Mouse (Mus musculus): ENCODE measurements around the gene Scn1b. TPM values are rescaled to one million over a fixed set of nuclear protein-coding genes. Genes with fewer than 3 reads are reported as not detected.

Gene Scn1b
- total and polyA plus RNA-seq, 3 experiments: 0.30 TPM; not detected in 2

- TF ChIP-seq CHD1 (IDR thresholded peaks at IDR 0.05; ENCODE audit: low read depth, low read length) (no peak), ZC3H11A (IDR thresholded peaks at IDR 0.05; ENCODE audit: low read depth, low read length) (no peak), NELFE (IDR thresholded peaks at IDR 0.05; ENCODE audit: low read depth, low read length) (no peak), ETS1 (conservative IDR thresholded peaks at IDR 0.05; ENCODE audit: low read depth, low read length) (no peak), KAT2A (IDR thresholded peaks at IDR 0.05; ENCODE audit: insufficient replicate concordance, low read length) (no peak), USF2 (conservative IDR thresholded peaks at IDR 0.05; ENCODE audit: low read depth, low read length) (no peak), SIN3A (IDR thresholded peaks at IDR 0.05; ENCODE audit: low read length) (no peak), TBP (conservative IDR thresholded peaks at IDR 0.05; ENCODE audit: low read depth, low read length) (no peak), JUN (IDR thresholded peaks at IDR 0.05; ENCODE audit: insufficient read depth, low read depth, low read length) (no peak), PAX5 (IDR thresholded peaks at IDR 0.05; ENCODE audit: low read length) (no peak), RAD21 (IDR thresholded peaks at IDR 0.05; ENCODE audit: low read depth, low read length) (no peak)
- H3K4me1 ChIP-seq (ENCODE audit: control insufficient read depth in 1 of 2, insufficient read depth in 2 of 2): peaks cover 0 to 7% of the 10 kb centered on the region in 2 experiments; a peak in 2 of 4 replicates
- H3K36me3 ChIP-seq (replicated peaks in 1 of 2; ENCODE audit: control insufficient read depth in 1 of 2, insufficient read depth in 1 of 2, low read length in 1 of 2): no peaks in the 10 kb centered on the region
- H3K4me3 ChIP-seq (replicated peaks in 1 of 3; ENCODE audit: low read depth in 2 of 3, low read length in 2 of 3, poor library complexity in 1 of 3): no peak overlapping the region
- H3K79me2 ChIP-seq (replicated peaks; ENCODE audit: control insufficient read depth, extremely low read depth, insufficient read depth, poor library complexity, severe bottlenecking): no peaks in the 10 kb centered on the region
- DNase-seq (ENCODE audit: extremely low read depth): no peak
- in situ Hi-C loops (cut with MboI; ENCODE audit: low pct_ligation_motif_present, low pct_unique_long_range_greater_than_20kb, low sequenced_read_pairs): no loop called here
- H3K9ac ChIP-seq (ENCODE audit: insufficient read depth, low read depth): no peak overlapping the region
- peaks cover 6% of the 10 kb centered on the region for H3K9me3 ChIP-seq (replicated peaks; ENCODE audit: low read length)
- H3K4me2 ChIP-seq (ENCODE audit: insufficient read depth, low read depth, poor library complexity, severe bottlenecking): no peak overlapping the region
- H3K27me3 ChIP-seq (replicated peaks): peaks cover 10% of the 10 kb centered on the region
- dilution Hi-C loops (cut with MboI; ENCODE audit: extremely low pct_ligation_motif_present, extremely low pct_unique_long_range_greater_than_20kb, low sequenced_read_pairs): no loop called here
- H3K27ac ChIP-seq (ENCODE audit: insufficient read depth, low read depth): no peak overlapping the region
Observed at GRCm38 (mm10) chr7:31081106-31081505, 45.7 kb downstream of the Scn1b start.

GRCm38 (mm10) chr7:31080611-31081010, 46.2 kb downstream of the Scn1b start:
- H3K27me3 ChIP-seq (replicated peaks): peaks cover 13% of the 10 kb centered on the region
- H3K4me3 ChIP-seq (replicated peaks in 1 of 3; ENCODE audit: low read depth in 2 of 3, low read length in 2 of 3, poor library complexity in 1 of 3): no peak overlapping the region
- H3K9me3 ChIP-seq (replicated peaks; ENCODE audit: low read length): peaks cover 6% of the 10 kb centered on the region
- no peaks in the 10 kb centered on the region for H3K79me2 ChIP-seq (replicated peaks; ENCODE audit: control insufficient read depth, extremely low read depth, insufficient read depth, poor library complexity, severe bottlenecking)
- in situ Hi-C loops (cut with MboI; ENCODE audit: low pct_ligation_motif_present, low pct_unique_long_range_greater_than_20kb, low sequenced_read_pairs): no loop called here
- TF ChIP-seq BHLHE40 (IDR thresholded peaks at IDR 0.05; ENCODE audit: low read depth, low read length) (no peak), MAZ (IDR thresholded peaks at IDR 0.05; ENCODE audit: low read depth, low read length) (no peak), JUN (IDR thresholded peaks at IDR 0.05; ENCODE audit: insufficient read depth, low read depth, low read length) (no peak), ZNF384 (IDR thresholded peaks at IDR 0.05; ENCODE audit: low read depth, low read length) (no peak), ZMIZ1 (IDR thresholded peaks at IDR 0.05; ENCODE audit: low read depth, low read length) (no peak), SMC3 (IDR thresholded peaks at IDR 0.05; ENCODE audit: low read depth, low read length) (no peak), SIN3A (IDR thresholded peaks at IDR 0.05; ENCODE audit: low read length) (no peak), PAX5 (IDR thresholded peaks at IDR 0.05; ENCODE audit: low read length) (no peak), KAT2A (IDR thresholded peaks at IDR 0.05; ENCODE audit: insufficient replicate concordance, low read length) (no peak), USF2 (conservative IDR thresholded peaks at IDR 0.05; ENCODE audit: low read depth, low read length) (no peak), ZKSCAN1 (IDR thresholded peaks at IDR 0.05; ENCODE audit: borderline replicate concordance, low read depth, low read length) (no peak)
- no peak overlapping the region for H3K27ac ChIP-seq (ENCODE audit: insufficient read depth, low read depth)
- dilution Hi-C loops (cut with MboI; ENCODE audit: extremely low pct_ligation_motif_present, extremely low pct_unique_long_range_greater_than_20kb, low sequenced_read_pairs): no loop called here
- peaks cover 0 to 7% of the 10 kb centered on the region in 2 experiments; a peak in 2 of 4 replicates for H3K4me1 ChIP-seq (ENCODE audit: control insufficient read depth in 1 of 2, insufficient read depth in 2 of 2)
- no peak overlapping the region for H3K9ac ChIP-seq (ENCODE audit: insufficient read depth, low read depth)
- no peaks in the 10 kb centered on the region for H3K36me3 ChIP-seq (replicated peaks in 1 of 2; ENCODE audit: control insufficient read depth in 1 of 2, insufficient read depth in 1 of 2, low read length in 1 of 2)
- no peak for DNase-seq (ENCODE audit: extremely low read depth)
- H3K4me2 ChIP-seq (ENCODE audit: insufficient read depth, low read depth, poor library complexity, severe bottlenecking): no peak overlapping the region
